Mouse (Mus musculus): ENCODE measurements around the gene Gli1. TPM values are rescaled to one million over a fixed set of nuclear protein-coding genes. Genes with fewer than 3 reads are reported as not detected.
A peak's percentile ranks its signal among the peaks of the same experiment; 100 is the strongest.

Gene Gli1
- polyA plus RNA-seq, 1 experiment = 10.4 TPM

- H3K4me1 ChIP-seq (ENCODE audit: control insufficient read depth, insufficient read depth, insufficient read length, low read length) = peaks cover 28% of the 10 kb centered on the region
- peak overlapping the region; percentile 65 for H3K4me3 ChIP-seq (ENCODE audit: low read depth, low read length)
- WGBS = 4% methylated on average over 19 of the region's 19 CpGs
- no peak for TF ChIP-seq POLR2A (IDR thresholded peaks at IDR 0.05; ENCODE audit: low read depth, low read length)
- H3K27ac ChIP-seq (ENCODE audit: insufficient read depth, low read depth, low read length) = peak overlapping the region; percentile 78
- peaks cover 38% of the 10 kb centered on the region for H3K36me3 ChIP-seq (ENCODE audit: control insufficient read depth, insufficient read depth, low read length)
- H3K27me3 ChIP-seq (ENCODE audit: control insufficient read depth, insufficient read depth, low read length) = no peaks in the 10 kb centered on the region
Measured at GRCm38 (mm10) chr10:127290930-127291880, 50.6 kb downstream of the Gli1 start.

- TF ChIP-seq POLR2A (IDR thresholded peaks at IDR 0.05; ENCODE audit: low read depth, low read length) (peak; percentile 98), CTCF (IDR thresholded peaks at IDR 0.05; ENCODE audit: extremely low read depth, insufficient read length, insufficient replicate concordance, low read depth, low read length) (no peak)
- Histone ChIP-seq H3K36me3 (ENCODE audit: control insufficient read depth, insufficient read depth, low read length) (peaks cover 38% of the 10 kb centered on the region), H3K27ac (ENCODE audit: insufficient read depth, low read depth, low read length) (peak overlapping the region; percentile 96), H3K4me1 (ENCODE audit: control insufficient read depth, insufficient read depth, insufficient read length, low read length) (peaks cover 28% of the 10 kb centered on the region), H3K4me3 (ENCODE audit: low read depth, low read length) (peak overlapping the region; percentile 65), H3K27me3 (ENCODE audit: control insufficient read depth, insufficient read depth, low read length) (no peaks in the 10 kb centered on the region)
- WGBS = under 1% methylated on average over 44 of the region's 47 CpGs
Measured at GRCm38 (mm10) chr10:127290307-127290929, 51.4 kb downstream of the Gli1 start.

GRCm38 (mm10) chr10:127289573-127290191 lies 52.1 kb downstream of the Gli1 start:
- TF ChIP-seq CTCF (IDR thresholded peaks at IDR 0.05; ENCODE audit: extremely low read depth, insufficient read length, insufficient replicate concordance, low read depth, low read length) (no peak), POLR2A (IDR thresholded peaks at IDR 0.05; ENCODE audit: low read depth, low read length) (no peak; the same call in 1 of the 2 replicates)
- peaks cover 28% of the 10 kb centered on the region for H3K4me1 ChIP-seq (ENCODE audit: control insufficient read depth, insufficient read depth, insufficient read length, low read length)
- H3K27me3 ChIP-seq (ENCODE audit: control insufficient read depth, insufficient read depth, low read length) = no peaks in the 10 kb centered on the region
- WGBS = under 1% methylated on average over 15 of the region's 15 CpGs
- peak overlapping the region; percentile 97 for H3K4me3 ChIP-seq (ENCODE audit: low read depth, low read length)
- H3K27ac ChIP-seq (ENCODE audit: insufficient read depth, low read depth, low read length) = peak overlapping the region; percentile 96
- peaks cover 37% of the 10 kb centered on the region for H3K36me3 ChIP-seq (ENCODE audit: control insufficient read depth, insufficient read depth, low read length)

GRCm38 (mm10) chr10:127288800-127289572 lies 52.8 kb downstream of the Gli1 start, which contains the start of gene Mbd6:
Gene Mbd6, minus strand, starts transcription at chr10:127289018.
- H3K27me3 ChIP-seq (ENCODE audit: control insufficient read depth, insufficient read depth, low read length) = no peaks in the 10 kb centered on the region
- peak; percentile 16; the same call in 1 of the 2 replicates for TF ChIP-seq POLR2A (IDR thresholded peaks at IDR 0.05; ENCODE audit: low read depth, low read length)
- no peak for TF ChIP-seq CTCF (IDR thresholded peaks at IDR 0.05; ENCODE audit: extremely low read depth, insufficient read length, insufficient replicate concordance, low read depth, low read length)
- under 1% methylated on average over 57 of the region's 65 CpGs for WGBS
- peak within 1 kb of the TSS; percentile 96 for H3K27ac ChIP-seq (ENCODE audit: insufficient read depth, low read depth, low read length)
- H3K4me1 ChIP-seq (ENCODE audit: control insufficient read depth, insufficient read depth, insufficient read length, low read length) = peaks cover 28% of the 10 kb centered on the region
- H3K4me3 ChIP-seq (ENCODE audit: low read depth, low read length) = peak within 1 kb of the TSS; percentile 97
- peaks cover 42% of the 10 kb centered on the region for H3K36me3 ChIP-seq (ENCODE audit: control insufficient read depth, insufficient read depth, low read length)

- Histone ChIP-seq H3K4me3 (ENCODE audit: low read depth, low read length) (peak overlapping the region; percentile 97), H3K27ac (ENCODE audit: insufficient read depth, low read depth, low read length) (peak overlapping the region; percentile 87), H3K4me1 (ENCODE audit: control insufficient read depth, insufficient read depth, insufficient read length, low read length) (peaks cover 28% of the 10 kb centered on the region), H3K27me3 (ENCODE audit: control insufficient read depth, insufficient read depth, low read length) (no peaks in the 10 kb centered on the region), H3K36me3 (ENCODE audit: control insufficient read depth, insufficient read depth, low read length) (peaks cover 44% of the 10 kb centered on the region)
- WGBS = under 1% methylated on average over 27 of the region's 28 CpGs
- no peak for TF ChIP-seq CTCF (IDR thresholded peaks at IDR 0.05; ENCODE audit: extremely low read depth, insufficient read length, insufficient replicate concordance, low read depth, low read length)
- peak; percentile 17; the same call in 1 of the 2 replicates for TF ChIP-seq POLR2A (IDR thresholded peaks at IDR 0.05; ENCODE audit: low read depth, low read length)
Measured at GRCm38 (mm10) chr10:127288328-127288799, 53.4 kb downstream of the Gli1 start.

- Histone ChIP-seq H3K27me3 (ENCODE audit: control insufficient read depth, insufficient read depth, low read length) (no peaks in the 10 kb centered on the region), H3K36me3 (ENCODE audit: control insufficient read depth, insufficient read depth, low read length) (peaks cover 44% of the 10 kb centered on the region), H3K4me3 (ENCODE audit: low read depth, low read length) (peak overlapping the region; percentile 97), H3K27ac (ENCODE audit: insufficient read depth, low read depth, low read length) (peak overlapping the region; percentile 87), H3K4me1 (ENCODE audit: control insufficient read depth, insufficient read depth, insufficient read length, low read length) (peaks cover 24% of the 10 kb centered on the region)
- WGBS = 0% methylated on average over 3 of the region's 3 CpGs
- TF ChIP-seq POLR2A (IDR thresholded peaks at IDR 0.05; ENCODE audit: low read depth, low read length) = no peak
- no peak for TF ChIP-seq CTCF (IDR thresholded peaks at IDR 0.05; ENCODE audit: extremely low read depth, insufficient read length, insufficient replicate concordance, low read depth, low read length)
Measured at GRCm38 (mm10) chr10:127287936-127288293, 53.9 kb downstream of the Gli1 start.

Measured in small intestine, adult 2 months (tissue).